Mouse (Mus musculus) lung, postnatal 0 days (tissue): Measurements from ENCODE around the gene Olfr175-ps1.

Experiments
- CTCF ChIP-seq: IDR thresholded peaks from 2 replicates; pipeline ENCODE4 v1.5.1; 2016; ENCODE audit warnings: antibody characterized with exemption, mild to moderate bottlenecking
- EP300 ChIP-seq: IDR thresholded peaks from 2 replicates; pipeline ENCODE4 v1.6.1; 2016; ENCODE audit warnings: antibody characterized with exemption, mild to moderate bottlenecking, control low read depth

DNA sequence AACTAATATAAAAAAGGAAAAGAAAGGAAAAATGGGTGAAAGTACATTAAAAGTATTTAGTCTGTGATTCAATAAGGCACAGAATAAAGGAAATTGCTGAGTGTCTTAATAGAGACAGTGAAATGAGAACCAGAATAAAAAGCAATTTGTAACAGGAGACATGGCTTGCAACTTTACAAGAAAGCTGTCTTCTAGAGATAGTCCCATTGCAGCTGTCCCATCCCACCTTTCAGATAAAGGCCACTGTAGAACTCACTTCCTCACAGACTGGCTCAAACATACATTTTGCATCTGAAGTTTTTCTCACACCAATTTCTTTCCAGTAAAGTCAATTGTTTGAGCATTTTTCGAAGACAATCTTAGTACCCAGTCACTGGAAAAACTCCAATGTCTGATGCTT is 34.9 kb upstream of the Olfr175-ps1 start:
- TF ChIP-seq CTCF (no peak), EP300 (no peak)
